Mouse (Mus musculus) E14TG2a.4 (cell line): Measurements from ENCODE around the gene Chsy1.

Experiments used
- H3K27me3 ChIP-seq: 2 replicates; pipeline ENCODE4 v1.6.1; 2014; ENCODE audit warnings: low read length, control low read depth; ENCODE audit not compliant: insufficient read depth
- H3K36me3 ChIP-seq: 2 replicates; pipeline ENCODE4 v1.6.1; 2014; ENCODE audit warnings: low read length, control low read depth; ENCODE audit not compliant: insufficient read depth
- H3K4me1 ChIP-seq: replicated peaks from 2 replicates; pipeline ENCODE4 v1.6.1; 2014; ENCODE audit warnings: low read depth, low read length, control low read depth
- H3K4me3 ChIP-seq: replicated peaks from 2 replicates; pipeline ENCODE4 v1.5.1; 2014; ENCODE audit warnings: mild to moderate bottlenecking, low read length
- H3K9me3 ChIP-seq: 2 replicates; pipeline ENCODE4 v1.6.1; 2014; ENCODE audit warnings: low read length, control low read depth
- CTCF ChIP-seq: conservative IDR thresholded peaks from 2 replicates; pipeline ENCODE4 v1.5.1; 2014; ENCODE audit warnings: low read length
- NANOG ChIP-seq: IDR thresholded peaks from 2 replicates; pipeline ENCODE4 v1.6.1; 2014; ENCODE audit warnings: borderline replicate concordance, low read length, mixed read lengths
- POU5F1 ChIP-seq: IDR thresholded peaks from 2 replicates; pipeline ENCODE4 v1.6.1; 2014; ENCODE audit warnings: low read length, borderline replicate concordance

The Chsy1 gene

DNA sequence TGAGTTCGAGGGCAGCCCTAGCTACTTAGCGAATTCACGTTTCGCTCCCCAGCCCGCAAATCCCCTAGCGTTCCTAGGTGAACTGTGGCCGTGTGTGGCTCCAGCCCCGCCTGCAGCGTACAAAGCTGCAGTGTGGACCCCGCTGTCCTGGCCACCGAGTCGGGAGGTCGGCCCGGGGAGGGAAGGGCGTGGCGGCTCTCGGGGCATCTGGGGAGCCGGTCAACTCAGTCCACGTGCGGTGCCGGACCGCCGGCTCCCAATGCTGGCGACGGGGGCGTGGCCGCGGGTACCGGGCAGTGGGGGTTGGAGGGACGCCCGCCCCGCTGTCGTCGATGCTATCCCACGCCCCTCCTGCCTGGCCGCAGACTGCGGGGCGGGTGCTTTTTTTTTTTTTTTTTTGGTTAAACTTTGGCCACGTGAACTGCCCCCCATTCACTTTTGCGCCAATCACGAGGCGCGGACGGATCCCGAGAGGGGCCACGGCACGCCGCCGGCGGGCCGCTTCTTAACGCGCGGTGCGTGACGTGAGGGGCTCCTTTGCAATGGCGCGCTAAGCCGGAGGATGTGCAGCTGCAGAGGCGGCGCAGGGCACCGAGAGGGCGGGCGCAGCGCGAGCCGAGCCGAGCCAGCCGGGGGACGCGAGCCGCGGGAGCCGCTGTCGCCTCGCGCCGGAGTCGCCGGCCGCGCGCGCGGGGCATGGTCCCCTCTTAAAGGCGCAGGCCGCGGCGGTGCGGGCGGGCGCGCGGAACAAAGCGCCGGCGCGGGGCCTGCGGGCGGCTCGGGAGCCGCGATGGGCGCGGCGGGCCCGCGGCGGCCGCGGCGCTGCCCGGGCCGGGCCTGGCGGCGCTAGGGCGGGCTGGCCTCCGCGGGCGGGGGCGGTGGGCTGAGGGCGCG lies at the start of gene Chsy1:
Gene Chsy1, plus strand, starts transcription at position 555 of the 894 bp plus-strand sequence.
- peaks cover 17% of the 10 kb centered on the region for H3K4me1 ChIP-seq
- H3K4me3 ChIP-seq: peak within 1 kb of the TSS; percentile 83
- no peaks in the 10 kb centered on the region for H3K36me3 ChIP-seq
- H3K27me3 ChIP-seq: peaks cover 43% of the 10 kb centered on the region
- H3K9me3 ChIP-seq: no peaks in the 10 kb centered on the region
- no peak for TF ChIP-seq CTCF
- no peak for TF ChIP-seq NANOG
- TF ChIP-seq POU5F1: no peak

DNA sequence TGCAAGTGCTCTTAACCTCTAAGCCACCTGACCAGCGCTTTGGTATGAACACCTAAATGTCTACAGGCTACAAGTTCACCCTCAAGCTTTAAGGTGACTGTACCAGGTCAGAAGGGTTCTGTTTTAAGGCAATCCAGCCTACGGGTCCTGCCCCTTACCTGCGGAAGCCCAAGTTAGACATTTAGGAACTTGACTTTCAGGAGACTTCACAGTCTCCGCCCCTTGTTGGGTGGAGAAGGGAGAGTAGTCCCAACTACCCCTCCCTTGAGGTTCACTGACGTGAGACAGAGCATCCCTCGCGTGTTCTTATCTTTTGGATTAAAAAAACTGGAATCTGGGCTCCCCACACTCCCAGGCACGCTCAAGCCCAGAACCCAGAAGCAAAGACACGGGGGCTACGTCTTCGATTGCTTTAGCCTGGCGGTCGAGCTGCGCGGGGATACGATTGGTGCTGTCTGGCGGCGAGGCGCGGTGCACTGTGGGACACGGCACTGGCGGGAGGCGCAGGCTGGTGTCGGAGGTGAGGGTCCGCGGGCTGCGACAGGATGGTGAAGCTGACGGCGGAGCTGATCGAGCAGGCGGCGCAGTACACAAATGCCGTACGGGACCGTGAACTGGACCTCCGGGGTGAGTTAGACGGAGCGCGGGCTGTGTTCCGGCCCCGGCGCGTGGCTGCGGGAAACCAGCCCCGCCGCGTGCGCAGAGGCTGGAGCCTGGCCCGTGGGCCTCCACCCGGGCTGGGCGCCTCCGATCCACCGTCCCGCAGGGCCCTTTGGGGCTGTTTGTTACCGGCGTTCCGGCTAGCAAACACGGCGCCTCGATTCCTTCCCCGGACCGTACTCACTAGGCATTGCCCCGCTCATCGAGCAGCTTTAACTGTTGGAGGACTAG lies 49.0 kb upstream of the Chsy1 start:
- Histone ChIP-seq H3K36me3 (peaks cover 34% of the 10 kb centered on the region), H3K27me3 (no peaks in the 10 kb centered on the region), H3K9me3 (no peaks in the 10 kb centered on the region), H3K4me1 (peaks cover 23% of the 10 kb centered on the region), H3K4me3 (peak overlapping the region; percentile 96)
- TF ChIP-seq NANOG: no peak
- TF ChIP-seq POU5F1: no peak
- TF ChIP-seq CTCF: no peak

- Histone ChIP-seq H3K9me3 (no peaks in the 10 kb centered on the region), H3K27me3 (no peaks in the 10 kb centered on the region), H3K36me3 (peaks cover 41% of the 10 kb centered on the region), H3K4me1 (peaks cover 23% of the 10 kb centered on the region), H3K4me3 (peak overlapping the region; percentile 96)
- TF ChIP-seq CTCF: no peak
- no peak for TF ChIP-seq NANOG
- no peak for TF ChIP-seq POU5F1
Measured at GRCm38 (mm10) chr7:66061057-66061456, 48.3 kb upstream of the Chsy1 start.

DNA sequence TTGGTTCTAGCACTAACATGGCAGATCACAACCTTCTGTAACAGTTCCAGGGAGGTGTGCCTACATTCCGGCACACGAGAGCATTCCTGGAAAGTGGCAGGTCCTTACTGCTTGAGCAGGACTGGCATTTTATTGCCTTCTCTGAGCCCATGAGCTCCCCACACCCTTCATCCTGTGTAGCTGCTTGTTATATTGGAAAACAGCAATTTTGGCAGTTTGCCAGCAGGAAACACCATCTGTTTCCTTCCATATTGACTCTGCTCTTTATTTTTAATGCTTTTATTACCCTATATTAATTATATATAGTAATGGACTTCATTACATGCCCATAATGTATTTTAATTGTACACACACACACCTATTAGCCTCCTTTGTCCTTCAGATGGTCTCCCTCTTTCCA lies 32.9 kb upstream of the Chsy1 start:
- Histone ChIP-seq H3K4me3 (no peak overlapping the region), H3K9me3 (no peaks in the 10 kb centered on the region), H3K27me3 (no peaks in the 10 kb centered on the region), H3K4me1 (peaks cover 12% of the 10 kb centered on the region), H3K36me3 (peaks cover 62% of the 10 kb centered on the region)
- no peak for TF ChIP-seq CTCF
- TF ChIP-seq POU5F1: no peak
- TF ChIP-seq NANOG: no peak

- peak within 1 kb of the TSS; percentile 91 for H3K4me3 ChIP-seq
- no peak for TF ChIP-seq NANOG
- no peak for TF ChIP-seq POU5F1
- no peak for TF ChIP-seq CTCF
- H3K27me3 ChIP-seq: no peaks in the 10 kb centered on the region
- no peaks in the 10 kb centered on the region for H3K9me3 ChIP-seq
- peaks cover 59% of the 10 kb centered on the region for H3K36me3 ChIP-seq
- H3K4me1 ChIP-seq: peaks cover 12% of the 10 kb centered on the region
Measured at GRCm38 (mm10) chr7:66079364-66080230, 29.7 kb upstream of the Chsy1 start, which contains the start of gene Selenos. Gene Selenos (plus strand): TSS chr7:66079649.

DNA sequence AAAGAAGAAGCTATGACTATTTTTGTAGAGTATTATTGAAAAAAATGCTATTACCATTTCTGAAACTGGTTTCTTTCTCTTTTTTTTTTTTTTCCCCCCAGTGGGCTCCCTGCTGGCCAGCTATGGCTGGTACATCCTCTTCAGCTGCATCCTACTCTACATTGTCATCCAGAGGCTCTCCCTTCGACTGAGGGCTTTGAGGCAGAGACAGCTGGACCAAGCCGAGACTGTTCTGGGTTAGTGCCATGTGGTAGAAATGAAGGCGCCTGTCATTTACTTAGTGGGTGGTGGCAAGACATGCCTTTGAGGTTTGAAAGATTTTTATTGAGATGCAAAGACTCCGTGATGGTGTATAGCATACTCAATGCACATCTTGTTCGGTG lies 29.1 kb upstream of the Chsy1 start:
- Histone ChIP-seq H3K36me3 (peaks cover 59% of the 10 kb centered on the region), H3K27me3 (no peaks in the 10 kb centered on the region), H3K4me3 (peak overlapping the region; percentile 91), H3K4me1 (peaks cover 12% of the 10 kb centered on the region), H3K9me3 (no peaks in the 10 kb centered on the region)
- TF ChIP-seq POU5F1 (no peak), NANOG (no peak), CTCF (no peak; the same call in 1 of the 2 replicates)

DNA sequence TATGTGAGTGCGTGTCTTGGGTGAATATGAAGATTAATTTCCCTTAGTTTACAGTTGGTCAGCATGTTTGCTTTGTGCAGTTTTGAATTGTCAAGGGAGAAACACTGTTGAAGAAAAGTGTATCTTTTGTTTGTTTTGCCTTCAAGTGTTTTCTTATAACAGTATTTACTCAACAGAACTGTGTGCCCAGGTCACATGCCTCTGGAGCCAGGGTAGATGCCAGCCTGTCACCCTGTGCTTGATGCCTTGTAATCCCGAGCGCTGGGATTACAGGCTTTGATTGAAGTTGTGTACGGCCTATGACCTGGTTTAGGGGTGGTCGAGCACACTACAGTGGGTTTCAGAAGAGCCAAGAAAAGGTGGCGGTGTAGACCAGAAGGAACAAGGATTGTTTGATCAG lies 25.6 kb upstream of the Chsy1 start:
- Histone ChIP-seq H3K9me3 (no peaks in the 10 kb centered on the region), H3K4me1 (peaks cover 9% of the 10 kb centered on the region), H3K4me3 (no peak overlapping the region), H3K36me3 (peaks cover 76% of the 10 kb centered on the region), H3K27me3 (no peaks in the 10 kb centered on the region)
- TF ChIP-seq CTCF (no peak), NANOG (no peak), POU5F1 (no peak)

DNA sequence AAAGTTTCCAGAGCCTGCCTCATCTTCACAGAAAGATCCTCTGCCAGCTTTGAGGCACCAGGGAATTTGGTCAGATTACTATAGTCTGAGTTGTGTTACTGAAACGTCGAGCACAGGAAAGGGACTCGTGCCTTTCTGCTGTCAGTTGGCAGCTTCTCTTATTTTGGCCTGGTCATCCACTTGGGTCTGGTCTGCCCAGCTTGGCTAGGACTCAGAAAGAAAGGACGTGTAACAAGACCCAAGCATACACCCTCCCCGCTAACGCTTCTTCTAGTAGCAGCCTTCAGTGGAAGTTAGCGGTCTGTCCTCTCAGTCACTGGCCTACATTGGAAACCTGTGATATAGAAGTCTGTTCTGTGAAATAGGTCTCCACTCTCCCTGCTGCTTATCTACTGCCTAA lies 24.8 kb upstream of the Chsy1 start:
- no peaks in the 10 kb centered on the region for H3K9me3 ChIP-seq
- peaks cover 84% of the 10 kb centered on the region for H3K36me3 ChIP-seq
- TF ChIP-seq CTCF: no peak
- TF ChIP-seq NANOG: no peak
- no peak for TF ChIP-seq POU5F1

More for the DNA sequence above, 24.8 kb upstream of the Chsy1 start:
- peaks cover 5% of the 10 kb centered on the region for H3K4me1 ChIP-seq
- no peak overlapping the region for H3K4me3 ChIP-seq
- H3K27me3 ChIP-seq: no peaks in the 10 kb centered on the region
